Mouse (Mus musculus): ENCODE data around the gene Irf4.

Irf4 gene

GRCm38 (mm10) chr13:30749021-30749556 is at the start of gene Irf4:
Gene Irf4, plus strand, starts transcription at chr13:30749226.
- peak; percentile 24 to 58 for DNase-seq

- no peak for DNase-seq
Measured at GRCm38 (mm10) chr13:30702695-30703094, 46.3 kb upstream of the Irf4 start.

GRCm38 (mm10) chr13:30704246-30705095 is 44.6 kb upstream of the Irf4 start:
- DNase-seq: no peak

- peak in 1 of 2 experiments; percentile 39 for DNase-seq
Measured at GRCm38 (mm10) chr13:30711066-30711465, 38.0 kb upstream of the Irf4 start.

GRCm38 (mm10) chr13:30711711-30712110 is 37.3 kb upstream of the Irf4 start:
- no peak for DNase-seq

- no peak for DNase-seq
Measured at GRCm38 (mm10) chr13:30712280-30712679, 36.7 kb upstream of the Irf4 start.

GRCm38 (mm10) chr13:30713621-30714020 is 35.4 kb upstream of the Irf4 start:
- DNase-seq: peak; percentile 80 to 81

GRCm38 (mm10) chr13:30714552-30714951 is 34.5 kb upstream of the Irf4 start:
- DNase-seq: no peak

- no peak for DNase-seq
Measured at GRCm38 (mm10) chr13:30715060-30715459, 34.0 kb upstream of the Irf4 start.

GRCm38 (mm10) chr13:30715573-30715972 is 33.5 kb upstream of the Irf4 start:
- peak in 1 of 2 experiments; percentile 22 for DNase-seq

- DNase-seq: no peak
Measured at GRCm38 (mm10) chr13:30716611-30717010, 32.4 kb upstream of the Irf4 start.

GRCm38 (mm10) chr13:30722601-30723000 is 26.4 kb upstream of the Irf4 start:
- no peak for DNase-seq

- no peak for DNase-seq
Measured at GRCm38 (mm10) chr13:30723258-30723657, 25.8 kb upstream of the Irf4 start.

GRCm38 (mm10) chr13:30723858-30724257 is 25.2 kb upstream of the Irf4 start:
- DNase-seq: no peak

- no peak for DNase-seq
Measured at GRCm38 (mm10) chr13:30724691-30725271, 24.2 kb upstream of the Irf4 start.

GRCm38 (mm10) chr13:30726879-30727278 is 22.1 kb upstream of the Irf4 start:
- DNase-seq: no peak

GRCm38 (mm10) chr13:30728155-30728554 is 20.9 kb upstream of the Irf4 start:
- DNase-seq: no peak

GRCm38 (mm10) chr13:30729245-30729644 is 19.8 kb upstream of the Irf4 start:
- DNase-seq: peak in 1 of 2 experiments; percentile 58

GRCm38 (mm10) chr13:30730104-30730793 is 18.8 kb upstream of the Irf4 start:
- DNase-seq: no peak

GRCm38 (mm10) chr13:30732709-30733445 is 16.1 kb upstream of the Irf4 start:
- no peak for DNase-seq

GRCm38 (mm10) chr13:30736721-30737120 is 12.3 kb upstream of the Irf4 start:
- no peak for DNase-seq

- DNase-seq: no peak
Measured at GRCm38 (mm10) chr13:30737257-30737656, 11.8 kb upstream of the Irf4 start.

Data from kidney, adult 8-10 months (tissue).